Mouse (Mus musculus) right cerebral cortex, postnatal 4 days (tissue): ENCODE measurements around the gene Ntn1.

ENCODE experiments used
- DNase-seq: peaks from one replicate; pipeline ENCODE4 v3.0.0-alpha.2; 2022

Ntn1 gene

GRCm38 (mm10) chr11:68330398-68331116 lies 70.1 kb downstream of the Ntn1 start:
- no peak for DNase-seq

- no peak for DNase-seq
These were observed 75.8 kb downstream of the Ntn1 start for GRCm38 (mm10) chr11:68324863-68325262.

GRCm38 (mm10) chr11:68321417-68321816 lies 79.2 kb downstream of the Ntn1 start:
- no peak for DNase-seq

GRCm38 (mm10) chr11:68315551-68316130 lies 85.0 kb downstream of the Ntn1 start:
- DNase-seq, result no peak

- no peak for DNase-seq
These were observed 86.8 kb downstream of the Ntn1 start for GRCm38 (mm10) chr11:68313861-68314260.

GRCm38 (mm10) chr11:68313065-68313464 lies 87.6 kb downstream of the Ntn1 start:
- DNase-seq, result no peak

GRCm38 (mm10) chr11:68308911-68309580 lies 91.6 kb downstream of the Ntn1 start:
- no peak for DNase-seq

GRCm38 (mm10) chr11:68305997-68306396 lies 94.6 kb downstream of the Ntn1 start:
- DNase-seq, result no peak

GRCm38 (mm10) chr11:68302323-68302722 lies 98.3 kb downstream of the Ntn1 start:
- DNase-seq, result no peak

- DNase-seq, result no peak
These were observed 99.0 kb downstream of the Ntn1 start for GRCm38 (mm10) chr11:68301660-68302059.

- DNase-seq, result no peak
These were observed 105.1 kb downstream of the Ntn1 start for GRCm38 (mm10) chr11:68295474-68295873.

- DNase-seq, result no peak
These were observed 110.0 kb downstream of the Ntn1 start for GRCm38 (mm10) chr11:68290631-68291030.

- DNase-seq, result no peak
These were observed 113.3 kb downstream of the Ntn1 start for GRCm38 (mm10) chr11:68287331-68287730.

GRCm38 (mm10) chr11:68286142-68286808 lies 114.3 kb downstream of the Ntn1 start:
- DNase-seq, result no peak

- DNase-seq, result no peak
These were observed 114.9 kb downstream of the Ntn1 start for GRCm38 (mm10) chr11:68285754-68286141.

GRCm38 (mm10) chr11:68280001-68280510 lies 120.6 kb downstream of the Ntn1 start:
- DNase-seq, result no peak

GRCm38 (mm10) chr11:68276945-68277344 lies 123.7 kb downstream of the Ntn1 start:
- no peak for DNase-seq

GRCm38 (mm10) chr11:68274331-68274811 lies 126.3 kb downstream of the Ntn1 start:
- DNase-seq, result no peak

- no peak for DNase-seq
These were observed 126.8 kb downstream of the Ntn1 start for GRCm38 (mm10) chr11:68273855-68274254.

- DNase-seq, result no peak
These were observed 129.7 kb downstream of the Ntn1 start for GRCm38 (mm10) chr11:68270730-68271467.

- DNase-seq, result no peak
These were observed 136.3 kb downstream of the Ntn1 start for GRCm38 (mm10) chr11:68264276-68264675.

GRCm38 (mm10) chr11:68263100-68263499 lies 137.5 kb downstream of the Ntn1 start:
- no peak for DNase-seq
